In genomic region chr12:73052036-73052650, GRCm38 (mm10) we compare ENCODE assay signal across 13 mouse cellular contexts. TPM values are rescaled to one million over a fixed set of nuclear protein-coding genes. Genes with fewer than 3 reads are reported as not detected.
A peak's percentile ranks its signal among the peaks of the same experiment; 100 is the strongest.
DNase-seq lines count a peak whose midpoint lies in the region; ATAC-seq lines count a peak whose summit lies in the region.
"Had no signal": no experiment of that assay in that cellular context is flagged by ENCODE, and none has a peak within 500 bp of the region (broad histone marks: within the 10 kb centered on the region; RNA-seq: fewer than 3 reads in every experiment).

No protein-coding gene starts in this region.

- peak overlapping the region; percentile 62 for H3K4me3 ChIP-seq in hindbrain, embryonic 10.5 days
- no peak overlapping the region for H3K4me3 ChIP-seq in hindbrain, embryonic 14.5 days (replicated peaks; ENCODE audit: low read length)
- peak overlapping the region; percentile 37 for H3K4me3 ChIP-seq in embryonic facial prominence, embryonic 11.5 days (ENCODE audit: low read depth, low read length)
- H3K4me3 ChIP-seq in limb, embryonic 15.5 days = peak overlapping the region; percentile 57
- H3K4me3 ChIP-seq: erythroblast, embryonic 14.5 days had no signal

- no peaks in the 10 kb centered on the region for H3K36me3 ChIP-seq in hindbrain, embryonic 10.5 days
- no peaks in the 10 kb centered on the region for H3K36me3 ChIP-seq in hindbrain, embryonic 14.5 days (replicated peaks; ENCODE audit: control insufficient read depth, insufficient read depth)
- H3K36me3 ChIP-seq in embryonic facial prominence, embryonic 11.5 days (replicated peaks; ENCODE audit: control insufficient read depth, insufficient read depth, low read depth, low read length) = no peaks in the 10 kb centered on the region
- no peaks in the 10 kb centered on the region for H3K36me3 ChIP-seq in limb, embryonic 15.5 days

- H3K4me2 ChIP-seq in hindbrain, embryonic 14.5 days (replicated peaks) = no peak overlapping the region
- H3K4me2 ChIP-seq in embryonic facial prominence, embryonic 11.5 days (ENCODE audit: low read depth, low read length) = peak overlapping the region; percentile 58
- H3K4me2 ChIP-seq in limb, embryonic 15.5 days = peak overlapping the region; percentile 86; the same call in 1 of the 2 replicates

- peak; percentile 77 for DNase-seq in hindbrain, embryonic 10.5 days (ENCODE audit: low spot score)
- no peak for DNase-seq in hindbrain, embryonic 14.5 days (ENCODE audit: low spot score)
- DNase-seq in MN1 (ENCODE audit: low spot score) = peak; percentile 24
- peak; percentile 97 for DNase-seq in embryonic facial prominence, embryonic 11.5 days (ENCODE audit: low spot score)
- DNase-seq in testis, postnatal 10 days (ENCODE audit: low spot score) = no peak
- DNase-seq: kidney, adult 11 months; right cerebral cortex, postnatal 14 days; thymus, postnatal 14 days had no signal

- H3K27ac ChIP-seq in hindbrain, embryonic 10.5 days = peak overlapping the region; percentile 83
- H3K27ac ChIP-seq in hindbrain, embryonic 14.5 days = no peak overlapping the region
- H3K27ac ChIP-seq in embryonic facial prominence, embryonic 11.5 days (replicated peaks; ENCODE audit: low read depth, low read length) = peak overlapping the region; percentile 89
- H3K27ac ChIP-seq in limb, embryonic 15.5 days = peak overlapping the region; percentile 80; the same call in 1 of the 2 replicates

- no peak for ATAC-seq in hindbrain, embryonic 14.5 days (ENCODE audit: low FRiP score)
- ATAC-seq in embryonic facial prominence, embryonic 11.5 days (replicated peaks; ENCODE audit: insufficient number of reproducible peaks, low FRiP score, low TSS enrichment, low read depth) = peak; percentile 60
- no peak for ATAC-seq in limb, embryonic 15.5 days (ENCODE audit: insufficient number of reproducible peaks, low FRiP score, low TSS enrichment, low read depth)
- ATAC-seq in granulocyte monocyte progenitor cell, adult 5-6 weeks (replicated peaks; ENCODE audit: poor library complexity, severe bottlenecking) = no peak
- ATAC-seq in erythroid progenitor cell, adult 5-6 weeks (replicated peaks; ENCODE audit: low FRiP score, poor library complexity, severe bottlenecking) = no peak

- peaks cover 100% of the 10 kb centered on the region for H3K27me3 ChIP-seq in hindbrain, embryonic 10.5 days (ENCODE audit: insufficient read depth, poor library complexity, severe bottlenecking)
- peaks cover 97% of the 10 kb centered on the region for H3K27me3 ChIP-seq in hindbrain, embryonic 14.5 days (ENCODE audit: control insufficient read depth, insufficient read depth, low read length)
- H3K27me3 ChIP-seq in embryonic facial prominence, embryonic 11.5 days (ENCODE audit: control insufficient read depth, insufficient read depth, low read length) = peaks cover 6% of the 10 kb centered on the region; the same call in 1 of the 2 replicates
- H3K27me3 ChIP-seq in limb, embryonic 15.5 days = peaks cover 87% of the 10 kb centered on the region

- peaks cover 54% of the 10 kb centered on the region for H3K4me1 ChIP-seq in hindbrain, embryonic 10.5 days (replicated peaks)
- H3K4me1 ChIP-seq in hindbrain, embryonic 14.5 days (replicated peaks; ENCODE audit: control insufficient read depth, insufficient read depth, low read length) = no peaks in the 10 kb centered on the region
- H3K4me1 ChIP-seq in embryonic facial prominence, embryonic 11.5 days (ENCODE audit: control insufficient read depth, insufficient read depth, low read length) = peaks cover 6% of the 10 kb centered on the region
- peaks cover 30% of the 10 kb centered on the region for H3K4me1 ChIP-seq in limb, embryonic 15.5 days

- under 1% methylated on average over 19 of the region's 19 CpGs for WGBS in hindbrain, embryonic 10.5 days
- under 1% methylated on average over 19 of the region's 19 CpGs for WGBS in hindbrain, embryonic 14.5 days
- WGBS in embryonic facial prominence, embryonic 11.5 days = under 1% methylated on average over 19 of the region's 19 CpGs
- 13% methylated on average over 19 of the region's 19 CpGs for WGBS in limb, embryonic 15.5 days

- H3K9ac ChIP-seq in hindbrain, embryonic 14.5 days = no peak overlapping the region
- peak overlapping the region; percentile 65 for H3K9ac ChIP-seq in embryonic facial prominence, embryonic 11.5 days (replicated peaks; ENCODE audit: low read length)
- H3K9ac ChIP-seq in limb, embryonic 15.5 days = no peak overlapping the region

- no peaks in the 10 kb centered on the region for H3K9me3 ChIP-seq in hindbrain, embryonic 10.5 days
- no peaks in the 10 kb centered on the region for H3K9me3 ChIP-seq in hindbrain, embryonic 14.5 days (ENCODE audit: control insufficient read depth, low read length)
- no peaks in the 10 kb centered on the region for H3K9me3 ChIP-seq in embryonic facial prominence, embryonic 11.5 days (replicated peaks; ENCODE audit: control insufficient read depth, low read length)
- no peaks in the 10 kb centered on the region for H3K9me3 ChIP-seq in limb, embryonic 15.5 days

RNA-seq across cellular contexts. Expression of gene Six1, which starts 1.5 kb away (rescaled TPM):
- 21.1 and 33.5 TPM in 2 replicates for polyA plus RNA-seq in hindbrain, embryonic 10.5 days (2016; fragmentation: Nextera tagmentation; extraction: Ambion mirVana)
- polyA plus RNA-seq in hindbrain, embryonic 14.5 days (2014; fragmentation: Nextera tagmentation; extraction: Ambion mirVana) = 0.43 and 0.53 TPM in 2 replicates
- 62.4 and 64.4 TPM in 2 replicates for polyA plus RNA-seq in embryonic facial prominence, embryonic 11.5 days (2014; fragmentation: Nextera tagmentation; extraction: Ambion mirVana)
- polyA plus RNA-seq in limb, embryonic 15.5 days (2015; fragmentation: Nextera tagmentation; extraction: Ambion mirVana) = 28.2 and 34.3 TPM in 2 replicates
- total RNA-seq in granulocyte monocyte progenitor cell, adult 5-6 weeks (2014; fragmentation: Nextera tagmentation) = not detected in 2 replicates
- total RNA-seq in granulocyte monocyte progenitor cell, adult 5-6 weeks (2017) = 0.30 TPM in 1 of 2 replicates, not detected in the other
- total RNA-seq in erythroid progenitor cell, adult 5-6 weeks (2015; ENCODE audit: low replicate concordance) = not detected in 2 replicates
- 0.51 TPM in 1 of 2 replicates, not detected in the other for total RNA-seq in erythroid progenitor cell, adult 5-6 weeks (2017; ENCODE audit: low replicate concordance)
- total RNA-seq: megakaryocyte-erythroid progenitor cell, adult 5-6 weeks had no signal
- polyA plus RNA-seq: erythroblast, embryonic 14.5 days had no signal

Comparison
In these comparisons a context has a peak if more than half of its experiments do, and no peak if none do; other contexts are left out.
1. DNase-seq: peak in hindbrain, embryonic 10.5 days (single experiment), MN1 (single experiment) and embryonic facial prominence, embryonic 11.5 days (single experiment); none in hindbrain, embryonic 14.5 days (single experiment) and testis, postnatal 10 days (single experiment).
2. RNA of gene Six1, which starts 1.5 kb away (polyA plus RNA-seq): 62.4 to 64.4 TPM in embryonic facial prominence, embryonic 11.5 days, 28.2 to 34.3 TPM in limb, embryonic 15.5 days and 21.1 to 33.5 TPM in hindbrain, embryonic 10.5 days; 0.43 to 0.53 TPM in hindbrain, embryonic 14.5 days; every median in the first group is over 10 times any median in the second.